Mouse (Mus musculus) macrophage (primary cell): ENCODE measurements around the gene Nap1l4. TPM values are rescaled to one million over a fixed set of nuclear protein-coding genes. Genes with fewer than 3 reads are reported as not detected.

Experiments used
- H3K27ac ChIP-seq: fragments of 350-480 bp; formaldehyde crosslinking; 2 replicates; pipeline ENCODE4 v1.9.0; 2021
- H3K36me3 ChIP-seq: fragments of 350-480 bp; formaldehyde crosslinking; 2 replicates; pipeline ENCODE4 v1.9.0; 2021; ENCODE audit errors: inconsistent target
- H3K4me3 ChIP-seq: fragments of 350-480 bp; formaldehyde crosslinking; 2 replicates; pipeline ENCODE4 v1.9.0; 2021; ENCODE audit errors: inconsistent target
- H3K79me2 ChIP-seq: fragments of 350-480 bp; formaldehyde crosslinking; 2 replicates; pipeline ENCODE4 v1.9.0; 2021; ENCODE audit errors: inconsistent target
- WGBS: methylation state at CpG from one replicate; pipeline ENCODE4 v1.1.7; 2026; ENCODE audit warnings: inconsistent platforms; ENCODE audit not compliant: missing documents; 5-methylcytosine and 5-hydroxymethylcytosine counted together
- polyA plus RNA-seq: library from polyadenylated mRNA; stranded (reverse); fragments of 250-400 nt; gene quantifications from 3 replicates; pipeline ENCODE4 v1.2.4, GENCODE M21; 2018; ENCODE audit warnings: inconsistent platforms

Gene Nap1l4
- polyA plus RNA-seq, 1 experiment from 2014 or later = 75.6 TPM

GRCm38 (mm10) chr7:143506271-143506670, 42.6 kb downstream of the Nap1l4 start:
- H3K4me3 ChIP-seq = no peak overlapping the region
- no peaks in the 10 kb centered on the region for H3K79me2 ChIP-seq
- H3K36me3 ChIP-seq = no peaks in the 10 kb centered on the region
- WGBS = 77% methylated on average over 7 of the region's 7 CpGs
- H3K27ac ChIP-seq = no peak overlapping the region

GRCm38 (mm10) chr7:143505823-143506222, 43.1 kb downstream of the Nap1l4 start:
- 25% methylated on average over 10 of the region's 11 CpGs for WGBS
- Histone ChIP-seq H3K36me3 (no peaks in the 10 kb centered on the region), H3K79me2 (no peaks in the 10 kb centered on the region), H3K27ac (no peak overlapping the region), H3K4me3 (no peak overlapping the region)

GRCm38 (mm10) chr7:143505411-143505810, 43.5 kb downstream of the Nap1l4 start:
- Histone ChIP-seq H3K36me3 (no peaks in the 10 kb centered on the region), H3K4me3 (no peak overlapping the region), H3K27ac (no peak overlapping the region), H3K79me2 (no peaks in the 10 kb centered on the region)
- 76% methylated on average over 2 of the region's 2 CpGs for WGBS

- no peaks in the 10 kb centered on the region for H3K79me2 ChIP-seq
- no peaks in the 10 kb centered on the region for H3K36me3 ChIP-seq
- WGBS = 92% methylated on average over 6 of the region's 6 CpGs
- H3K27ac ChIP-seq = no peak overlapping the region
- H3K4me3 ChIP-seq = no peak overlapping the region
These were observed 45.0 kb downstream of the Nap1l4 start for GRCm38 (mm10) chr7:143503926-143504325.

GRCm38 (mm10) chr7:143502418-143503200, 46.3 kb downstream of the Nap1l4 start, which contains the start of gene Phlda2:
Phlda2 (minus strand) TSS chr7:143503150.
- H3K36me3 ChIP-seq = no peaks in the 10 kb centered on the region
- WGBS = 2% methylated on average over 51 of the region's 51 CpGs
- no peaks in the 10 kb centered on the region for H3K79me2 ChIP-seq
- H3K4me3 ChIP-seq = no peak within 1 kb of the TSS
- H3K27ac ChIP-seq = no peak within 1 kb of the TSS

- H3K79me2 ChIP-seq = no peaks in the 10 kb centered on the region
- no peak overlapping the region for H3K27ac ChIP-seq
- no peak overlapping the region for H3K4me3 ChIP-seq
- H3K36me3 ChIP-seq = no peaks in the 10 kb centered on the region
- 5% methylated on average over 55 of the region's 55 CpGs for WGBS
These were observed 47.1 kb downstream of the Nap1l4 start for GRCm38 (mm10) chr7:143501643-143502417.

GRCm38 (mm10) chr7:143500912-143501311, 48.0 kb downstream of the Nap1l4 start:
- Histone ChIP-seq H3K36me3 (no peaks in the 10 kb centered on the region), H3K79me2 (no peaks in the 10 kb centered on the region), H3K4me3 (no peak overlapping the region), H3K27ac (no peak overlapping the region)
- 64% methylated on average over 2 of the region's 2 CpGs for WGBS

GRCm38 (mm10) chr7:143498584-143498983, 50.3 kb downstream of the Nap1l4 start:
- no peak overlapping the region for H3K4me3 ChIP-seq
- H3K79me2 ChIP-seq = no peaks in the 10 kb centered on the region
- H3K36me3 ChIP-seq = no peaks in the 10 kb centered on the region
- WGBS = 94% methylated on average over 4 of the region's 4 CpGs
- no peak overlapping the region for H3K27ac ChIP-seq

- Histone ChIP-seq H3K27ac (no peak overlapping the region), H3K79me2 (no peaks in the 10 kb centered on the region), H3K36me3 (no peaks in the 10 kb centered on the region), H3K4me3 (no peak overlapping the region)
- WGBS = 3% methylated on average over 8 of the region's 8 CpGs
These were observed 53.6 kb downstream of the Nap1l4 start for GRCm38 (mm10) chr7:143495104-143495961.

- Histone ChIP-seq H3K79me2 (no peaks in the 10 kb centered on the region), H3K4me3 (no peak overlapping the region), H3K27ac (no peak overlapping the region), H3K36me3 (no peaks in the 10 kb centered on the region)
- WGBS = 89% methylated on average over 6 of the region's 6 CpGs
These were observed 55.2 kb downstream of the Nap1l4 start for GRCm38 (mm10) chr7:143493616-143494126.

GRCm38 (mm10) chr7:143489735-143490134, 59.2 kb downstream of the Nap1l4 start:
- H3K4me3 ChIP-seq = no peak overlapping the region
- H3K27ac ChIP-seq = no peak overlapping the region
- 96% methylated on average over 6 of the region's 6 CpGs for WGBS
- no peaks in the 10 kb centered on the region for H3K36me3 ChIP-seq
- no peaks in the 10 kb centered on the region for H3K79me2 ChIP-seq

- H3K27ac ChIP-seq = no peak overlapping the region
- no peaks in the 10 kb centered on the region for H3K79me2 ChIP-seq
- H3K36me3 ChIP-seq = no peaks in the 10 kb centered on the region
- WGBS = 75% methylated on average over 6 of the region's 6 CpGs
- H3K4me3 ChIP-seq = no peak overlapping the region
These were observed 66.4 kb downstream of the Nap1l4 start for GRCm38 (mm10) chr7:143482541-143482940.

GRCm38 (mm10) chr7:143481806-143482387, 67.0 kb downstream of the Nap1l4 start:
- H3K79me2 ChIP-seq = no peaks in the 10 kb centered on the region
- H3K36me3 ChIP-seq = no peaks in the 10 kb centered on the region
- WGBS = 82% methylated on average over 5 of the region's 5 CpGs
- no peak overlapping the region for H3K27ac ChIP-seq
- no peak overlapping the region for H3K4me3 ChIP-seq

GRCm38 (mm10) chr7:143480498-143480897, 68.4 kb downstream of the Nap1l4 start:
- H3K79me2 ChIP-seq = no peaks in the 10 kb centered on the region
- H3K36me3 ChIP-seq = no peaks in the 10 kb centered on the region
- WGBS = 66% methylated on average over 6 of the region's 13 CpGs
- no peak overlapping the region for H3K27ac ChIP-seq
- H3K4me3 ChIP-seq = no peak overlapping the region
